19 mouse cellular contexts compared by ENCODE assay signal in genomic region chr4:99210087-99210486, GRCm38 (mm10).
"Had no signal": no experiment of that assay in that cellular context is flagged by ENCODE, and none has a peak within 500 bp of the region (broad histone marks: within the 10 kb centered on the region; RNA-seq: fewer than 3 reads in every experiment).

No protein-coding gene starts in this region.

- H3K36me3 ChIP-seq: intestine, embryonic 15.5 days; stomach, embryonic 15.5 days had no signal

- H3K27ac ChIP-seq: intestine, embryonic 15.5 days; layer of hippocampus, adult 2 months; macrophage; neural tube, embryonic 12.5 days; neural tube, embryonic 15.5 days; stomach, embryonic 15.5 days had no signal

- H3K27me3 ChIP-seq: intestine, embryonic 15.5 days; megakaryocyte, embryonic 14.5 days; neural tube, embryonic 12.5 days; neural tube, embryonic 15.5 days; stomach, embryonic 15.5 days had no signal

- ATAC-seq: intestine, embryonic 15.5 days; lung, postnatal 0 days had no signal

- H3K4me3 ChIP-seq: intestine, embryonic 15.5 days; layer of hippocampus, adult 2 months; megakaryocyte, embryonic 14.5 days; neural tube, embryonic 12.5 days; neural tube, embryonic 15.5 days; stomach, embryonic 15.5 days had no signal

- H3K9me3 ChIP-seq: intestine, embryonic 15.5 days; megakaryocyte, embryonic 14.5 days; neural tube, embryonic 12.5 days; neural tube, embryonic 15.5 days; stomach, embryonic 15.5 days had no signal

- H3K4me1 ChIP-seq: neural tube, embryonic 15.5 days; stomach, embryonic 15.5 days had no signal

- H3K9ac ChIP-seq: intestine, embryonic 15.5 days; lung, embryonic 14.5 days; neural tube, embryonic 12.5 days; neural tube, embryonic 15.5 days; stomach, embryonic 15.5 days had no signal

- H3K4me2 ChIP-seq: intestine, embryonic 15.5 days; lung, embryonic 14.5 days; midbrain, embryonic 11.5 days; neural tube, embryonic 12.5 days; neural tube, embryonic 15.5 days; stomach, embryonic 15.5 days had no signal

- DNase-seq: kidney, adult 11 months; kidney, adult 8-10 months; kidney, postnatal 14 days; layer of hippocampus, adult 9-11 months; lung, embryonic 14.5 days; midbrain, embryonic 14.5 days; right cerebral cortex, adult 18-20 months; right cerebral cortex, postnatal 14 days; spleen, adult 18-20 months; thymus, postnatal 25 days had no signal
